Mouse (Mus musculus): ENCODE results near the gene Ankdd1a. TPM values are rescaled to one million over a fixed set of nuclear protein-coding genes. Genes with fewer than 3 reads are reported as not detected.
A peak's percentile ranks its signal among the peaks of the same experiment; 100 is the strongest.

Ankdd1a gene
- polyA plus RNA-seq, 1 experiment from 2014 or later = 0.19 TPM

DNA sequence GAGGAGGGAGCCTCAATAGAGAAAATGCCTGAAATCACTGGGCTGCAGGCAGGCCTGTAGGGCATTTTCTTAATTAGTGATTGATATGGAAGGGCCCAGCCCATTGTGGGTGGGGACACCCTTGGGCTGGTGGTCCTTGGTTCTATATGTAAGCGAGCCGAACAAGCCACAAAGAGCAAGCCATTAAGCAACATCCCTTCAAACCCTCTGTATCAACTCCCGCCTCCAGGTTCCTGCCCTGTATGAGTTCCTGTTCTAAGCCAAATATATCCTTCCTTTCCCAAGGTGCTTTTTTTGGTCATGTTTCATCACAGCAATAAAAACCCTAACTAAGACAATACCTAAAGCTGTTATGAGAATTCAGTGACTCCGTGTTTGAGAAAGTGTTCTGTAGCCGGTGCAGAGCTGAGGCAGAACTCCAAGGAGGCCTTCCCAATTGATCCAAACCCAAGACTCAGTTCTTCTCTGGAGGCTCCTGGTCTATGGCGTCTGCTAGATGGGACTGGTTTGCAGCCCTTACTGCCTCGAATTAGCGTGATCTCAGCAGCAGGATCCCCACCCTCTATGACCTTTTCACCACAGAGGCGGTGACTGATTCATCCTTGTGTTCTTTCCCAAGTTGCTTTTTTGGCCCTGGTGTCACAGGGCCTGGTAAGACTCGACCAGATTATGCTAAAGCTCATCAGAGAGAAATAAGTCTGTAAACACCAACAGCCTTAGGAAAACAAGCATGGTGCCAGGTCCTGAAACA, 5.6 kb upstream of the Ankdd1a start:
- WGBS = 78% methylated on average over 10 of the region's 10 CpGs
- H3K36me3 ChIP-seq (ENCODE audit: control insufficient read depth, insufficient read depth, low read length) = no peaks in the 10 kb centered on the region
- H3K9ac ChIP-seq (ENCODE audit: low read length) = no peak overlapping the region
- H3K9me3 ChIP-seq (replicated peaks; ENCODE audit: control insufficient read depth, low read length) = no peaks in the 10 kb centered on the region
- no peaks in the 10 kb centered on the region for H3K27me3 ChIP-seq (ENCODE audit: control insufficient read depth, insufficient read depth, low read length)
- H3K4me1 ChIP-seq (ENCODE audit: control insufficient read depth, insufficient read depth, low read length) = 0 out of 2 replicates have a peak, but pooled peaks cover 3% of the 10 kb centered on the region
- H3K4me3 ChIP-seq (replicated peaks; ENCODE audit: low read length) = no peak overlapping the region
- H3K4me2 ChIP-seq (ENCODE audit: low read depth, low read length) = no peak overlapping the region
- H3K27ac ChIP-seq (ENCODE audit: low read length) = no peak overlapping the region
- no peak for ATAC-seq (ENCODE audit: insufficient read depth, low FRiP score)

DNA sequence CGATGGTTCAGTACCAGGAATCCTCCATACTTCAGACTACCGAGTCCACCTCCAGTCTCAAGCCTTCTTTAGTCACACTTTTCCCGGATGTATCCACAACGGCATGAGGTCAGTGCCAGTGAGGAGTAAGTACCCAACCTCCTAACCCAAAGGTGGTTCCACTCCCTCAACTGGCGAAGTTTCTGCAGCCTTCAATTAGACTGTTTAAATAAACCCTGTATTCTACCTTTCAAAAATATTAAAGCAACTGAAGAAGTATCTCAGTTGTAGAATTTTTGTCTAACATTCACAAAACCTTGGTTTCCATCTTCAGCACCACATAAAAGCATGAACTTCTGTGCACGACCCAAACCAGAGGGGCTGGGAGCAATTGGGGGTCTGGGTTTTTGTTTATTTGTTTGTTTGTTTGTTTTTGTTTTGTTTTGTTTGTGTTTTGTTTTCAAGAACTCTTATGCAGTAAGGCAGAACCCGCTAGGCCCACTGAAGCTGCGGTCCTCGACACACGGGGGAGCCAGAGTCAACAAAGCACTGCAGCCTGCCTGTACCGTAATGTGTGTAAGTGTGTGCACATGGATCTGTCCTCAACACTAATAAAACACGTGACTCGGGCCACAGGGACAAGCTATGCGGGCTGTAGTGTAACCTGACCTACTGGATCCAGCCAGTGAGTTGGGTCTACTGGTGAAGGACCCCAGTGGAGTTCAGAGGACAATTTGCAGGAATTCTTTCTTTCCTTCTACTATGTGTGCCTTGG, 3.8 kb upstream of the Ankdd1a start:
- H3K36me3 ChIP-seq (ENCODE audit: control insufficient read depth, insufficient read depth, low read length) = no peaks in the 10 kb centered on the region
- H3K4me1 ChIP-seq (ENCODE audit: control insufficient read depth, insufficient read depth, low read length) = peaks cover 10% of the 10 kb centered on the region
- WGBS = 22% methylated on average over 14 of the region's 14 CpGs
- peak; percentile 79 for ATAC-seq (ENCODE audit: insufficient read depth, low FRiP score)
- no peak overlapping the region for H3K4me3 ChIP-seq (replicated peaks; ENCODE audit: low read length)
- no peak overlapping the region for H3K4me2 ChIP-seq (ENCODE audit: low read depth, low read length)
- no peaks in the 10 kb centered on the region for H3K27me3 ChIP-seq (ENCODE audit: control insufficient read depth, insufficient read depth, low read length)
- no peaks in the 10 kb centered on the region for H3K9me3 ChIP-seq (replicated peaks; ENCODE audit: control insufficient read depth, low read length)
- no peak overlapping the region for H3K27ac ChIP-seq (ENCODE audit: low read length)
- H3K9ac ChIP-seq (ENCODE audit: low read length) = no peak overlapping the region

DNA sequence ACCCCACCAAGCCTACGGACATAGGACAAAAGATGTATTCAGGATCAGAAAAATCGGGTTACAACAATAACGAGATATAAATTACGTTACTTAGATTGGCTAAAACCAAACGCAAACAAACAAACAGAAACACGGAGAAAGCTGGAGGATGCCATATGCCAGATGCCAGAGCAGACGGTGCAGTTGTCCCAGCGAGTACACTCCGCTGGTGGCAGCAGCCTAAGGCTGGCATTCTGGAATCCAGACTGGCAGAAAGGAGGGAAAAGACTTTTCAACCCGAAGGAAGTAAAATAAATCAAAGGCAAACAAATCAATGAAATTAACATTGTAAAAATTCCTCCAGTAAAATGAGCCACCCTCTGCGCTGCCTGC, 498 bp upstream of the Ankdd1a start:
- Histone ChIP-seq H3K36me3 (ENCODE audit: control insufficient read depth, insufficient read depth, low read length) (no peaks in the 10 kb centered on the region), H3K4me3 (replicated peaks; ENCODE audit: low read length) (peak overlapping the region; percentile 29; the same call in 1 of the 2 replicates), H3K9ac (ENCODE audit: low read length) (no peak overlapping the region), H3K4me2 (ENCODE audit: low read depth, low read length) (peak overlapping the region; percentile 46), H3K27ac (ENCODE audit: low read length) (no peak overlapping the region), H3K27me3 (ENCODE audit: control insufficient read depth, insufficient read depth, low read length) (no peaks in the 10 kb centered on the region), H3K9me3 (replicated peaks; ENCODE audit: control insufficient read depth, low read length) (no peaks in the 10 kb centered on the region), H3K4me1 (ENCODE audit: control insufficient read depth, insufficient read depth, low read length) (peaks cover 10% of the 10 kb centered on the region)
- 16% methylated on average over 11 of the region's 11 CpGs for WGBS
- ATAC-seq (ENCODE audit: insufficient read depth, low FRiP score) = no peak

DNA sequence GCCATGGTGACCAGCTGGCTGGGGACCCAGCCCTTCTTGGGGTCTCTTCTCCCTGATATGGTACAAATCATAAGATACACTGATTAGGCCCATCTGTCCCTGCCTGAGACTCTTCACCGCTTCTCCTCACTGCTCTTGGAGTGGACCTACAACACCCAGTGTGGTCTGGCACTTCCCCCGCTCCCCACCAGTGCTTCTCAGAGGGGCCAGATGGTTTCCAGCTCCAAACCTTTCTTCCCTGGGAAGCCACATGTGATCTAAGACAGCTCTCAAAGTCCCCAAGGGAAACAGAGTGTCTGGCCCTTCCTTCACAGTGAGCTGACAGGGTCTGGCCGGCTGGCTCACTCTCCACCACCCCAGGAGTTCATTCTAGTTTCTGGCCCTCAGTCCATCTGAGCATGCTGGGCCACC, 5.1 kb downstream of the Ankdd1a start:
- no peaks in the 10 kb centered on the region for H3K27me3 ChIP-seq (ENCODE audit: control insufficient read depth, insufficient read depth, low read length)
- no peak overlapping the region for H3K9ac ChIP-seq (ENCODE audit: low read length)
- no peak for ATAC-seq (ENCODE audit: insufficient read depth, low FRiP score)
- H3K9me3 ChIP-seq (replicated peaks; ENCODE audit: control insufficient read depth, low read length) = no peaks in the 10 kb centered on the region
- 59% methylated on average over 3 of the region's 3 CpGs for WGBS
- no peak overlapping the region for H3K4me2 ChIP-seq (ENCODE audit: low read depth, low read length)
- no peaks in the 10 kb centered on the region for H3K36me3 ChIP-seq (ENCODE audit: control insufficient read depth, insufficient read depth, low read length)
- no peak overlapping the region for H3K27ac ChIP-seq (ENCODE audit: low read length)
- H3K4me1 ChIP-seq (ENCODE audit: control insufficient read depth, insufficient read depth, low read length) = peaks cover under 1% of the 10 kb centered on the region; the same call in 1 of the 2 replicates
- no peak overlapping the region for H3K4me3 ChIP-seq (replicated peaks; ENCODE audit: low read length)

DNA sequence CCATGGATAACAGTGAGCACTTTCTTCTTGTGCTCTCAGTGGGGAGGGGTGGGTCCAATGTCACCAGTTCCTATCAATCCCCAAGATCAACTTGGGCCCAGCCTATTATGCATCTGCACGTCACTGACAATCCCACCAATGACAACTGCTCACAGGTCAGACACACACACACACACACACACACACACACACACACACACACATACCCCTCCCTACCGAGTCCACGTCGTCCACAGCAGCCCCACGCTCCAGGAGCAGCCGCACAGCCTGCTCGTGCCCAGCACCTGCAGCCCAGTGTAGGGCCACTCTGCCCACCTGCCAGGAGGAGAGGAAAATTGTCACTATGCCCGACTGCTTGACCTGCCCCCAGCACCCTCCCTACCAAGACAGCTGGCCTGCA, 5.6 kb downstream of the Ankdd1a start:
- ATAC-seq (ENCODE audit: insufficient read depth, low FRiP score) = no peak
- Histone ChIP-seq H3K4me1 (ENCODE audit: control insufficient read depth, insufficient read depth, low read length) (no peaks in the 10 kb centered on the region), H3K27me3 (ENCODE audit: control insufficient read depth, insufficient read depth, low read length) (no peaks in the 10 kb centered on the region), H3K4me3 (replicated peaks; ENCODE audit: low read length) (no peak overlapping the region), H3K4me2 (ENCODE audit: low read depth, low read length) (no peak overlapping the region), H3K36me3 (ENCODE audit: control insufficient read depth, insufficient read depth, low read length) (no peaks in the 10 kb centered on the region), H3K27ac (ENCODE audit: low read length) (no peak overlapping the region), H3K9ac (ENCODE audit: low read length) (no peak overlapping the region), H3K9me3 (replicated peaks; ENCODE audit: control insufficient read depth, low read length) (no peaks in the 10 kb centered on the region)
- WGBS = 74% methylated on average over 8 of the region's 8 CpGs

DNA sequence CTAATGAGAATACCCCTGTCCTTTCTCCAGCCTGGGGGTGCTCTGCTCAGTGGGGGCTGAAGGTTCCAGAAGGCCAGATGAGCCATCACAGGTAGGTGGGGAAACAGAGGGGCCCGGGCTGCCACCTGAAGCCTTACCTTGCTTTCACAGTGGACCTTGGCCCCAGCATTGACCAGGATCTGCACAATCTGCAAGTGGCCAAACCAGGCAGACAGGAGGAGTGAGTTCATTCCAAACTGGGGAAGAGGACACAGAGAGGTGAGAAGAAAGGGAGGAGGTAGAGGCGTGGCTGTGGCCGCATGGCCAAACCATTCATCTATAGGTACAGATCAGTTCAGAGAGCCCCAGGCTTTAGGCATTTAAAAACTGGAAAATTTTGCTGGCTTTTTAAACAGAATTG, 7.5 kb downstream of the Ankdd1a start:
- H3K4me3 ChIP-seq (replicated peaks; ENCODE audit: low read length) = no peak overlapping the region
- no peaks in the 10 kb centered on the region for H3K36me3 ChIP-seq (ENCODE audit: control insufficient read depth, insufficient read depth, low read length)
- no peak overlapping the region for H3K9ac ChIP-seq (ENCODE audit: low read length)
- H3K4me2 ChIP-seq (ENCODE audit: low read depth, low read length) = no peak overlapping the region
- no peaks in the 10 kb centered on the region for H3K9me3 ChIP-seq (replicated peaks; ENCODE audit: control insufficient read depth, low read length)
- WGBS = 50% methylated on average over 3 of the region's 3 CpGs
- peak; percentile 43 for ATAC-seq (ENCODE audit: insufficient read depth, low FRiP score)
- H3K27me3 ChIP-seq (ENCODE audit: control insufficient read depth, insufficient read depth, low read length) = no peaks in the 10 kb centered on the region
- no peak overlapping the region for H3K27ac ChIP-seq (ENCODE audit: low read length)
- no peaks in the 10 kb centered on the region for H3K4me1 ChIP-seq (ENCODE audit: control insufficient read depth, insufficient read depth, low read length)

DNA sequence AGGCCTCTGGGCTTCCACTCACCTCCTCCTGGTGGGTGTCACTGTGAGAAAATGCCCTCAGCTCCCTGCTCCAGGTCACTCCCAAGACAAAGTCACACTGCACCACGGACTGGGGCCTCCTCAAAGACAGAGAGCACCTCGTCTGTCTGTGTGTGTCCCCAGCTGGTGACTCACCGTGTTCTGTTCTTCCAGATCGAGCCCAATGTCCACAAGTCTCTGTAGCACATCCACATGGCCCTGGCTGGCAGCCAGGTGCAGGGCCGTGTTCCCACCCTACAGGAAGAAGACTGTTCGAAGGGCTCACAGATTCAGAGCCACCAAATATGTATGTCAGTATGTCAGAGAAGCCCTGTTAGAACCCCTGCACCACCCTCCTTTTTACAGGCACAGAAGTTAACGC, 11.5 kb downstream of the Ankdd1a start:
- Histone ChIP-seq H3K27ac (ENCODE audit: low read length) (peak overlapping the region; percentile 10; the same call in 1 of the 2 replicates), H3K4me3 (replicated peaks; ENCODE audit: low read length) (no peak overlapping the region), H3K27me3 (ENCODE audit: control insufficient read depth, insufficient read depth, low read length) (no peaks in the 10 kb centered on the region), H3K36me3 (ENCODE audit: control insufficient read depth, insufficient read depth, low read length) (no peaks in the 10 kb centered on the region), H3K9me3 (replicated peaks; ENCODE audit: control insufficient read depth, low read length) (no peaks in the 10 kb centered on the region), H3K9ac (ENCODE audit: low read length) (no peak overlapping the region), H3K4me1 (ENCODE audit: control insufficient read depth, insufficient read depth, low read length) (no peaks in the 10 kb centered on the region), H3K4me2 (ENCODE audit: low read depth, low read length) (no peak overlapping the region)
- WGBS = 32% methylated on average over 7 of the region's 7 CpGs
- no peak for ATAC-seq (ENCODE audit: insufficient read depth, low FRiP score)

DNA sequence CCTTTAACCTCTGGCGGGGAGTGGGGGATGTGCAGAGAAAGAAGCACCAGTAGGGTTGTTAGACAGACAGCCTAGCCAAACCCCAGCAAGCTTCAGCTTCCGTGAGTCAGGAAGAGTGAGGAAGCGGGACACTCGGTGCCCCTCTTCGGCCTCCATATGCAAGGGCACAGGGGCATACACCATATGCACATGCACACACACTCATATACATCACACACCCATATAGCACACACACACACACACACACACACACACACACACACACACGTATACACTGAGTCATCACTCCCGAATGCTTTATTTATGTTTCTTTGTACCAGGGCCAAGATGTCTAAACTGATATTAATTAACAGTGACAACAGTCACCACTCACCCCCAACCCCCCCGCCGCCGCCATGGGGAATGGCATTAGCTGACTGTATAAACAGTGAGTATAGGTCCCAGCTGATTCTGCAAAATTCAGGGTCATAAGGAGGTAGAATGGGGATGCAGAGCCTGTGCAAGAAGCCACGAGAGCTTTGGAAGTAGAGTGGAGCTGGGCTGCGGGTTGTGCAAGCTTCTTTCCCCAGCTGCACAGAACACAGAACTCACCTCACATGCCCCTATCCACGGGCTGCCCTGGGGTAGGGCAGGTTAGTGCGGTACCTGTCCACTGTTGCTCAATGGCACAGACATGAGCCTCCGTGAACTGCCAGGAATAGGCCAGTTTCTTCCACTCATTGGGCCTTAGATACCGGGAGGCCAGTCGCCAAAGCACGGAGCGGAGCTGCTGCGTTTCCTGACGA, 17.1 kb downstream of the Ankdd1a start:
- peak; percentile 17; the same call in 1 of the 2 replicates for ATAC-seq (ENCODE audit: insufficient read depth, low FRiP score)
- Histone ChIP-seq H3K9ac (ENCODE audit: low read length) (no peak overlapping the region), H3K27ac (ENCODE audit: low read length) (peak overlapping the region; percentile 15; the same call in 1 of the 2 replicates), H3K4me2 (ENCODE audit: low read depth, low read length) (no peak overlapping the region), H3K36me3 (ENCODE audit: control insufficient read depth, insufficient read depth, low read length) (no peaks in the 10 kb centered on the region), H3K4me1 (ENCODE audit: control insufficient read depth, insufficient read depth, low read length) (no peaks in the 10 kb centered on the region), H3K9me3 (replicated peaks; ENCODE audit: control insufficient read depth, low read length) (no peaks in the 10 kb centered on the region), H3K4me3 (replicated peaks; ENCODE audit: low read length) (no peak overlapping the region), H3K27me3 (ENCODE audit: control insufficient read depth, insufficient read depth, low read length) (no peaks in the 10 kb centered on the region)
- WGBS = 61% methylated on average over 21 of the region's 21 CpGs

DNA sequence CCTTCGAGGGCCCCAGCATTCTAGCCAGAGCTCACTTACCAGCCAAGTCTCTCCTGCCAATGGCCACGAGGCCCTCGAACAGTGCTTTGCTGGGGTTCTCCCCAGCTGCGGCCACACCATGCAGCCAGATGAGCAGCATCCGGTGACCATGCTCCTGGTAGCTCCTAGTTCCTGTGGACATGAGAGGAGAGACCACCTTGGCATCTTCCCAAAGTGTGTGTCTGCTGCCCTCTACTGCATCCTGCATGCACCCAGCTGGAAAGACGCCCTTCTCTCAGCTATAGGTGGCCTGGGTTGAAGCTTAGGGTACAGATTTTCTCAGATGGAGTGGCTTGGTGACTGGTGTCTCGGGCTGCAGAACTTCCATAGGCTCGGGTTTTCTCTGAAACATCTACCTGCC, 17.8 kb downstream of the Ankdd1a start:
- H3K4me1 ChIP-seq (ENCODE audit: control insufficient read depth, insufficient read depth, low read length) = no peaks in the 10 kb centered on the region
- no peaks in the 10 kb centered on the region for H3K27me3 ChIP-seq (ENCODE audit: control insufficient read depth, insufficient read depth, low read length)
- peak; percentile 17; the same call in 1 of the 2 replicates for ATAC-seq (ENCODE audit: insufficient read depth, low FRiP score)
- H3K9me3 ChIP-seq (replicated peaks; ENCODE audit: control insufficient read depth, low read length) = no peaks in the 10 kb centered on the region
- H3K27ac ChIP-seq (ENCODE audit: low read length) = no peak overlapping the region
- no peak overlapping the region for H3K4me3 ChIP-seq (replicated peaks; ENCODE audit: low read length)
- H3K9ac ChIP-seq (ENCODE audit: low read length) = no peak overlapping the region
- 47% methylated on average over 8 of the region's 8 CpGs for WGBS
- H3K4me2 ChIP-seq (ENCODE audit: low read depth, low read length) = no peak overlapping the region
- H3K36me3 ChIP-seq (ENCODE audit: control insufficient read depth, insufficient read depth, low read length) = no peaks in the 10 kb centered on the region
